Mouse (Mus musculus) Patski (cell line): ENCODE measurements around the gene Tut7. TPM values are rescaled to one million over a fixed set of nuclear protein-coding genes. Genes with fewer than 3 reads are reported as not detected.

Experiments used
- polyA plus RNA-seq: library from polyadenylated mRNA; unstranded; gene quantifications from one replicate; pipeline ENCODE4 v1.2.3, GENCODE M21; 2021

Gene Tut7
- polyA plus RNA-seq, 1 experiment from 2014 or later, result 59.7 TPM

Other genes starting within 250 kb of the Tut7 start
- 39.6 TPM for gene Agtpbp1, start 237.9 kb downstream of the Tut7 start, polyA plus RNA-seq
- 75.0 TPM for gene Naa35, start 237.9 kb downstream of the Tut7 start, polyA plus RNA-seq
- gene Golm1, start 147.3 kb downstream of the Tut7 start, polyA plus RNA-seq, result 290 TPM
- not detected for gene 4921517D22Rik, start 129.0 kb downstream of the Tut7 start, polyA plus RNA-seq
- 0.01 TPM for gene Spata31d1a, start 112.8 kb downstream of the Tut7 start, polyA plus RNA-seq
- not detected for gene Spata31d1b, start 110.9 kb downstream of the Tut7 start, polyA plus RNA-seq
- not detected for gene Spata31d1d, start 91.4 kb downstream of the Tut7 start, polyA plus RNA-seq
- 0.12 TPM for gene 1700014D04Rik, start 76.4 kb downstream of the Tut7 start, polyA plus RNA-seq
- gene Isca1, start 53.3 kb downstream of the Tut7 start, polyA plus RNA-seq, result 89.7 TPM
- gene Gm49354, start 40.9 kb downstream of the Tut7 start, polyA plus RNA-seq, result 0.22 TPM